Mouse (Mus musculus) cortical plate, adult 2 months (tissue): ENCODE data around the gene Pitpnm1. TPM values are rescaled to one million over a fixed set of nuclear protein-coding genes. Genes with fewer than 3 reads are reported as not detected.

Experiments
- H3K27ac ChIP-seq: fragments of 200-500 bp; 2 replicates; pipeline ENCODE4 v1.5.1; 2012; ENCODE audit warnings: low read length, control low read depth, inconsistent platforms; ENCODE audit not compliant: insufficient read depth
- H3K4me1 ChIP-seq: fragments of 200-500 bp; 2 replicates; pipeline ENCODE4 v1.6.1; 2011; ENCODE audit warnings: low read length; ENCODE audit not compliant: control insufficient read depth, insufficient read depth
- H3K4me3 ChIP-seq: fragments of 200-500 bp; 2 replicates; pipeline ENCODE4 v1.5.1; 2011; ENCODE audit warnings: mild to moderate bottlenecking, low read length, control low read depth; ENCODE audit not compliant: insufficient read depth
- CTCF ChIP-seq: fragments of 200-500 bp; IDR thresholded peaks from 2 replicates; pipeline ENCODE4 v1.5.1; 2011; ENCODE audit warnings: mild to moderate bottlenecking, control low read depth, low read length; ENCODE audit not compliant: insufficient read depth; ENCODE audit errors: extremely low read depth
- POLR2A ChIP-seq: fragments of 200-500 bp; IDR thresholded peaks from 2 replicates; pipeline ENCODE4 v1.6.1; 2011; ENCODE audit warnings: mild to moderate bottlenecking, low read length, control low read depth; ENCODE audit not compliant: insufficient read depth; ENCODE audit errors: extremely low read depth
- polyA plus RNA-seq: library from polyadenylated mRNA; depleted of rRNA; stranded (reverse); fragments of >200 nt; gene quantifications from 2 replicates; pipeline ENCODE4 v1.2.3, GENCODE M21; 2012

The Pitpnm1 gene
- polyA plus RNA-seq, 1 experiment, result 293 TPM

- H3K4me1 ChIP-seq, result no peaks in the 10 kb centered on the region
- TF ChIP-seq POLR2A, result no peak
- TF ChIP-seq CTCF, result no peak
- H3K27ac ChIP-seq, result no peak overlapping the region
- H3K4me3 ChIP-seq, result no peak overlapping the region
Measured at GRCm38 (mm10) chr19:4068717-4069410, 30.9 kb upstream of the Pitpnm1 start.

GRCm38 (mm10) chr19:4070311-4070710 is 29.5 kb upstream of the Pitpnm1 start:
- Histone ChIP-seq H3K27ac (no peak overlapping the region), H3K4me1 (no peaks in the 10 kb centered on the region), H3K4me3 (no peak overlapping the region)
- TF ChIP-seq CTCF, result no peak
- no peak for TF ChIP-seq POLR2A

GRCm38 (mm10) chr19:4070756-4071155 is 29.0 kb upstream of the Pitpnm1 start:
- Histone ChIP-seq H3K4me3 (no peak overlapping the region), H3K4me1 (no peaks in the 10 kb centered on the region), H3K27ac (no peak overlapping the region)
- TF ChIP-seq CTCF (no peak), POLR2A (no peak)

GRCm38 (mm10) chr19:4071406-4071805 is 28.4 kb upstream of the Pitpnm1 start:
- H3K4me3 ChIP-seq, result no peak overlapping the region
- H3K27ac ChIP-seq, result no peak overlapping the region
- no peaks in the 10 kb centered on the region for H3K4me1 ChIP-seq
- TF ChIP-seq POLR2A (no peak), CTCF (no peak)

- Histone ChIP-seq H3K27ac (no peak overlapping the region), H3K4me3 (no peak overlapping the region), H3K4me1 (no peaks in the 10 kb centered on the region)
- TF ChIP-seq POLR2A (no peak), CTCF (no peak)
Measured at GRCm38 (mm10) chr19:4072706-4073424, 26.9 kb upstream of the Pitpnm1 start.

- H3K4me1 ChIP-seq, result no peaks in the 10 kb centered on the region
- no peak overlapping the region for H3K27ac ChIP-seq
- TF ChIP-seq POLR2A (no peak), CTCF (no peak)
- H3K4me3 ChIP-seq, result no peak overlapping the region
Measured at GRCm38 (mm10) chr19:4075531-4075930, 24.3 kb upstream of the Pitpnm1 start.

GRCm38 (mm10) chr19:4079594-4079993 is 20.2 kb upstream of the Pitpnm1 start:
- H3K27ac ChIP-seq, result no peak overlapping the region
- no peak for TF ChIP-seq POLR2A
- TF ChIP-seq CTCF, result no peak
- H3K4me3 ChIP-seq, result no peak overlapping the region
- H3K4me1 ChIP-seq, result no peaks in the 10 kb centered on the region

- no peak overlapping the region for H3K27ac ChIP-seq
- TF ChIP-seq CTCF (no peak), POLR2A (no peak)
- no peaks in the 10 kb centered on the region for H3K4me1 ChIP-seq
- H3K4me3 ChIP-seq, result no peak overlapping the region
Measured at GRCm38 (mm10) chr19:4080511-4081009, 19.2 kb upstream of the Pitpnm1 start.

- H3K4me1 ChIP-seq, result no peaks in the 10 kb centered on the region
- H3K27ac ChIP-seq, result no peak within 1 kb of the TSS
- no peak within 1 kb of the TSS for H3K4me3 ChIP-seq
- TF ChIP-seq CTCF (no peak), POLR2A (no peak)
Measured at GRCm38 (mm10) chr19:4081394-4081793, 18.4 kb upstream of the Pitpnm1 start, which contains the start of gene Cabp2. Gene Cabp2, plus strand, starts transcription at chr19:4081578.
